Comparison of ENCODE assay signal across 21 mouse cellular contexts in the genomic region with DNA sequence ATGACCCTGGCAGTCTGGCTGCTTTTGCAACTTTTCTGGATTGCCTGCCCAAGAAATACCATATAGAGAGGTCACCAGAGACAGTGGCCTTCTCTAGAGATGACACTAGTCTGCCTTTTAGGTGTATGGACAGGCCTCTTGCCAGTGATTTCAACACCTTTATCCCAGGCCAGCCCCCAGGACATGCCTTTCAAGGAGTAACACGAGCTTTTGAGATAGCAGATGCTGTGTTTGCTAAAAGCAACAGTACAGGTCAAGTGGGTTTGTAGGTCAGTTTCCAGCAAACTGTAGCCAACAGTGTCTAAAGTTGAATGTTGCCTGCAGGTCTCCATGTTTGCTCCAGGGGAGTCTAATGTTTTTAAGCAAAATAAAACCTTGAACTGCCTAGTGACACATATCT.
DNase-seq lines count a peak whose midpoint lies in the region; ATAC-seq and TF ChIP-seq lines count a peak whose summit lies in the region.
"Had no signal": no experiment of that assay in that cellular context is flagged by ENCODE, and none has a peak within 500 bp of the region (broad histone marks: within the 10 kb centered on the region; RNA-seq: fewer than 3 reads in every experiment).

No protein-coding gene starts in this region.

- no peak overlapping the region for H3K9ac ChIP-seq in liver, adult 2 months (ENCODE audit: low read depth, low read length)
- H3K9ac ChIP-seq: embryonic facial prominence, embryonic 13.5 days; embryonic facial prominence, embryonic 15.5 days; forebrain, embryonic 13.5 days; forebrain, embryonic 15.5 days; forebrain, postnatal 0 days had no signal

- no peaks in the 10 kb centered on the region for H3K79me2 ChIP-seq in liver, adult 2 months (ENCODE audit: control insufficient read depth, insufficient read depth, low read length)

- TF ChIP-seq POLR2A in liver, adult 2 months (IDR thresholded peaks at IDR 0.05; ENCODE audit: extremely low read depth, insufficient read depth, low read length): no peak

- H3K27me3 ChIP-seq in liver, adult 2 months (ENCODE audit: control insufficient read depth, insufficient read depth, low read length): no peaks in the 10 kb centered on the region
- H3K27me3 ChIP-seq: embryonic facial prominence, embryonic 13.5 days; embryonic facial prominence, embryonic 15.5 days; forebrain, embryonic 13.5 days; forebrain, embryonic 15.5 days had no signal

- H3K4me3 ChIP-seq in liver, adult 2 months (ENCODE audit: insufficient read depth, low read depth, low read length): no peak overlapping the region
- H3K4me3 ChIP-seq: embryonic facial prominence, embryonic 13.5 days; embryonic facial prominence, embryonic 15.5 days; erythroblast, embryonic 14.5 days; forebrain, embryonic 13.5 days; forebrain, embryonic 15.5 days had no signal

- H3K27ac ChIP-seq in liver, adult 2 months (replicated peaks; ENCODE audit: insufficient read depth, low read depth, low read length): no peak overlapping the region
- H3K27ac ChIP-seq: embryonic facial prominence, embryonic 13.5 days; embryonic facial prominence, embryonic 15.5 days; forebrain, embryonic 13.5 days; forebrain, embryonic 15.5 days had no signal

- peaks cover 3% of the 10 kb centered on the region; the same call in 1 of the 2 replicates for H3K36me3 ChIP-seq in liver, adult 2 months (ENCODE audit: control insufficient read depth, insufficient read depth, low read length)
- H3K36me3 ChIP-seq: embryonic facial prominence, embryonic 15.5 days; forebrain, embryonic 15.5 days had no signal

- WGBS in liver, adult 2 months: 2% methylated on average over 1 of the region's 1 CpGs

- no peak for TF ChIP-seq CTCF in liver, adult 2 months (IDR thresholded peaks at IDR 0.05; ENCODE audit: low read depth, low read length)

- H3K4me1 ChIP-seq in liver, adult 2 months (ENCODE audit: control insufficient read depth, insufficient read depth, low read length): peaks cover 10% of the 10 kb centered on the region
- H3K4me1 ChIP-seq: embryonic facial prominence, embryonic 13.5 days; embryonic facial prominence, embryonic 15.5 days; forebrain, embryonic 15.5 days had no signal

- DNase-seq in liver, adult 2 months (ENCODE audit: extremely low read depth, low read depth, low spot score): peak; percentile 92
- no peak for DNase-seq in liver
- DNase-seq in lung, postnatal 36 days: peak; percentile 32
- no peak for DNase-seq in lung, adult 18-20 months
- DNase-seq: adrenal gland, adult 2 months; adrenal gland, postnatal 10 days; adrenal gland, postnatal 25 days; cerebellum, adult 11 months; cerebellum, adult 18-20 months; cerebellum, adult 8-10 months; cerebellum, adult 9-11 months; cerebellum, postnatal 14 days; cerebellum, postnatal 36 days; embryo, embryonic 11 days; forebrain, postnatal 0 days had no signal

- ATAC-seq in erythroid progenitor cell, adult 5-6 weeks (replicated peaks; ENCODE audit: low FRiP score, poor library complexity, severe bottlenecking): no peak
- ATAC-seq: forebrain, embryonic 15.5 days; forebrain, postnatal 0 days had no signal

Comparison
In these comparisons a context has a peak if more than half of its experiments do, and no peak if none do; other contexts are left out.
1. DNase-seq: peak in liver, adult 2 months (single experiment) and lung, postnatal 36 days (single experiment); none in liver (single experiment) and lung, adult 18-20 months (0 of 2).